Mouse (Mus musculus): Measurements from ENCODE around the gene Pabpn1l.

DNA sequence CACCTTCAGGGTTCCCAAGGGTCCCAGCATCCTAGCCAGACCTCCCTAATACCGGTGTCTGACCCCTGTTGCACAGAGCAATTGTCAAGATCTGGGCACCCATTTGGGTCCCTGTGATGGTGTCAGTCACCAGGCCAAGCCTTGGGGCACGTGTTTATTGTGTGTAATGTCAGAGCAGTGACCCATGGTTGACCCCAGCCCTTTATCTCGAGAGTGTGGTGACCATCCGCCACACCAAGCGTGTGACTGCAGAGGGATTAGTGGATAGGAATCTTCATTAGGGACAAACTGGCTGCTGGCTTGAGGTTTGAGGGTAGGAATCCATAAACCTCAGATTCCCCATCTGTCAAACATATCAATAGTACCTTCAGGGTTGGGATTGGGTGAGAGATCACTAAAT is 46.8 kb upstream of the Pabpn1l start:
- TF ChIP-seq TAL1 (IDR thresholded peaks at IDR 0.05; ENCODE audit: low read length) (no peak), GATA1 (IDR thresholded peaks at IDR 0.05; ENCODE audit: low read length) (no peak)

All from erythroblast, embryonic 14.5 days (primary cell).